Mouse (Mus musculus) bone marrow macrophage, adult 2 months (primary cell): ENCODE data around the gene Ccdc8. TPM values are rescaled to one million over a fixed set of nuclear protein-coding genes. Genes with fewer than 3 reads are reported as not detected.
"Not testable (repeated sequence)": the region's sequence is repeated elsewhere in the genome, so short reads cannot be mapped to it uniquely, and the experiment has no call there.

ENCODE experiments used
- H3K27ac ChIP-seq: 2 replicates; pipeline ENCODE4 v1.5.1; 2012; ENCODE audit warnings: low read depth, low read length; ENCODE audit not compliant: insufficient read depth
- H3K4me1 ChIP-seq: 2 replicates; pipeline ENCODE4 v1.6.1; 2012; ENCODE audit warnings: low read length; ENCODE audit not compliant: control insufficient read depth, insufficient read depth
- H3K4me3 ChIP-seq: 2 replicates; pipeline ENCODE4 v1.5.1; 2012; ENCODE audit warnings: mild to moderate bottlenecking, low read length, moderate library complexity; ENCODE audit not compliant: insufficient read depth
- CTCF ChIP-seq: IDR thresholded peaks from 2 replicates; pipeline ENCODE4 v1.5.1; 2012; ENCODE audit warnings: low read depth, mild to moderate bottlenecking, low read length, moderate library complexity
- POLR2A ChIP-seq: IDR thresholded peaks from 2 replicates; pipeline ENCODE4 v1.6.1; 2012; ENCODE audit warnings: mild to moderate bottlenecking, low read depth, low read length, borderline replicate concordance
- polyA plus RNA-seq: library from polyadenylated mRNA; stranded (reverse); fragments of >200 nt; gene quantifications from 2 replicates; pipeline ENCODE4 v1.2.4, GENCODE M21; 2012; ENCODE audit not compliant: missing spikeins, insufficient read depth, insufficient read length

Ccdc8 gene
- polyA plus RNA-seq, 1 experiment, result not detected

DNA sequence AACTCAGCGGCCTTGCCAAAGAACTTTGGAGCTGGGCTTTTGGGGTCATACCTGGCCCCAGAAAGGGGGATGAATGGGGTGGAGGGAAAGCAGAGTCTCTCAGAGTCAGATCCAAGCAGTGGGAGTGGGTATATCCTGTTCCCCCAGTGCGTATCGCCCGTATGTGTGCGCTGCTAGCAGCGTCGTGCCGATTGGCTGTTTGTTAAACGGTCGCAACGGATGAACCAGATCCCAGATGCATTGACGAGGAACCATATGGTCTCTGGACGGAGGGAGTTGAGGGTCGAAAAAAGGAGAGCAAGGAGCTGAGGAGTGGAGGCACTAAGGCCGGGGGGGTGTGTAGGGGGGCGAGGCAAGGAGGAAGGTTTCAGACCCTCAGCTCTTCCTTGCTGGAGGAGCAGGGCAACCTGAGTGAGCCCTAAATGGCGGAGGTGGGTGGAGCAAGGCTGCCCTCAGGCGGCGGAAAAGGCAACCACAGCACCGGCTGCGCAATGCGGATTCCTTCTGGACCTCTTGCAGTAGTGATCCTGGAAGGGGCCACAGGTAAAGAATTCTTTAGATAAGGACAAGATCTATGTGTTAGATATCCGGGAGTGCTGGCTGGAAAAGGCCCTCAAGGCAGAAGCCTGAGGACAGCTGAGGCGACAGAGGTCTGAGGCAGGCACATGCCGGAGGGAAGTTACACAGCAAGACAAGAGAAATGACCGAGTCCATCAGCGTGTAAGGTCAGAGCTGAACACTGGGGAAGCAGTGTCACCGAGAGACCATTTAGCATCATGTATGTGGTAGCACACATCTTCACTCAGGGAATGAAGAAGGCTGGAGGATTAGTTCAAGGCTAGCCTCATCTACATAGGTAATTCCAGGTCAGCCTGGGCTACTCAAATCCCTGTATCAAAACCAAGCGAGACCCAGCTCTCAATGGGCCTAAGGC, 42.3 kb upstream of the Ccdc8 start:
- H3K4me1 ChIP-seq, result no peaks in the 10 kb centered on the region
- no peak overlapping the region for H3K27ac ChIP-seq
- TF ChIP-seq CTCF (peak; percentile 93), POLR2A (no peak)
- peak overlapping the region; percentile 17; the same call in 1 of the 2 replicates for H3K4me3 ChIP-seq

DNA sequence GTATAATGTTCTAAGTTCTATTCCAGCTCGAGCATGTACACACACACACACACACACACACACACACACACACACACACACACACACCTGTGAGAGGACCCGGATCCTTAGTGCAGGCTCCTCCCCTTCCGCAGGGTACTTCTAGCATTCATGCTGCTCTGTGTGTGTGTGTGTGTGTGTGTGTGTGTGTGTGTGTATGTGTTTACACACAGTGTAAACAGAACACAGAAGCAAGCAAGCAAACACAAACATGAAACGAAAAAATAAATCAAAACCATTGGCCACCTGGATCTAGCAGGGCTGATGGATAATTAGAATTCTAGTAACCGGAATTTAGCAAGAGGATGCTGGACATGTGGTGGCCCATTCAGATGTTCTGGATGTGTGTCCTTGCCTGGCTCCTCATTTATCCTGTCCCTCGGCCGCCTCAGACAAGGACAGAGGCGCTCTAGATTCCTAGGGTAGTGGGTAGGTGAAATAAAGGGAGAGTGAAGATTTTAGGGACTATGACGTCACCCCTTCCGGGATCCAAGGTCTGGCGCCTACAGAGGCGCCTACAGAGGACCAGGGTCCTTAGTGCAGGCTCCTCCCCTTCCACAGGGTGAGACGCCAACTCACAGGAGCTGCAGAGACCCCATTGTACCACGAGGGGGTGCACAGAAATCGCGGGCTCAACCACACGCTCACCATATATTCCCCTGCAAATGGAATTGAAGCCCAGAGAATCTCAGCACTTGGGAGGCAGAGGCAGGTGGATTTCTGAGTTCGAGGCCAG, 41.5 kb upstream of the Ccdc8 start:
- Histone ChIP-seq H3K4me1 (no peaks in the 10 kb centered on the region), H3K27ac (no peak overlapping the region), H3K4me3 (no peak overlapping the region)
- TF ChIP-seq POLR2A, result no peak
- TF ChIP-seq CTCF, result peak; percentile 32; the same call in 1 of the 2 replicates

DNA sequence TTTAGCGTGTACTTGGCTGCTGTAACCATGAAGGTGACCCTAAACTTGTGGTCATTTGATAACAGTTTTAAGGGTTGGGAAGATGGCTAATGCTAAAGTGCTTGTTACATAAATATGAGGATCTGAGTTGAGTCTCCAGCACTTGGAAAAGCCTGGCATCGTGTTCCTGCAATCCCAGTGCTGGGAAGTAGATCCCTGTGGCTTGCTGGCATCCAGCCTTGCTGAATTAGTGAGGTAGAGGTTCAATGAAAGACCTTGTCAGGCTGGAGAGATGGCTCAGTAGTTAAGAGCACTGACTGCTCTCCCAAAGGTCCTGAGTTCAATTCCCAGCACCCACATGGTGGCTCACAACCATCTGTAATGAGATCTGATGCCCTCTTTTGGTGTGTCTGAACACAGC, 38.7 kb upstream of the Ccdc8 start:
- not testable (repeated sequence) for H3K4me1 ChIP-seq, H3K4me3 ChIP-seq, H3K27ac ChIP-seq

GRCm38 (mm10) chr7:16955712-16956111, 36.8 kb upstream of the Ccdc8 start:
- Histone ChIP-seq H3K4me3 (no peak overlapping the region), H3K4me1 (no peaks in the 10 kb centered on the region), H3K27ac (no peak overlapping the region)
- TF ChIP-seq POLR2A, result no peak
- no peak for TF ChIP-seq CTCF

GRCm38 (mm10) chr7:16956410-16957265, 35.9 kb upstream of the Ccdc8 start:
- no peaks in the 10 kb centered on the region for H3K4me1 ChIP-seq
- H3K4me3 ChIP-seq, result no peak overlapping the region
- H3K27ac ChIP-seq, result no peak overlapping the region
- TF ChIP-seq POLR2A (no peak), CTCF (no peak)

DNA sequence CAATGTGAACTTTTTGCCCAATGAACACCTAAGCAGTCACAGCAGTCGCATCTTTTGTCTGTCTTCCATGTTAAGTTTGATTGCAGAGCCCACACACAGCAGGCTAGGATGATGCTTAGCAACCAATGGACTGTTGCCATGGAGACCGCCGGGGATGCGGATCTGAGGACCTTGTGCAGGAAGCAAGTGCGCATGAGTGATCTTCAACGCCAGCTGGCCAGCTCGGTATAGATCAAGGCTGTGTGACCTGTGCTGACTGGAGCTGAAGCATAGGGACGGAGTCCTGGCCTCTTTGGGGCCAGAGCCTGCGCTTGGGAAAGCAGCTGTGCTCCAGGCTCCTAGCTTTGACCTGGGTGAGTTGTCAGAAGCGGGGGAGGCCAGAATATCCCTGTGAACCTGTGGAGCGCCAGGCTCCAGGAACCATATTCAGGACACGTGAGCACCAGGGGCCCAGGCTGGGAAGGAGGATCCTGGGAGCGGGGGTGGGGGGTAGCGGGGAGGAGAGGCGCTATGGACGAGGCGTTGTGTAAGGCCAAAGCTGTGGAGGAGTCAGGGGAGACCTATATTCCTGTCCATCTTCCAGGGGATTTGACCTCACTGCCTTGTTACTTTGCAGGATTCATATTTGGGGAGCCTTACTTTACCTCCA, 32.8 kb upstream of the Ccdc8 start, which contains the start of gene Pnmal1:
Gene Pnmal1, plus strand, starts transcription at position 141 of the 649 bp plus-strand sequence.
- Histone ChIP-seq H3K4me1 (no peaks in the 10 kb centered on the region), H3K4me3 (no peak within 1 kb of the TSS), H3K27ac (no peak within 1 kb of the TSS)
- no peak for TF ChIP-seq CTCF
- no peak for TF ChIP-seq POLR2A

GRCm38 (mm10) chr7:16961678-16962077, 30.8 kb upstream of the Ccdc8 start:
- H3K4me1 ChIP-seq, result no peaks in the 10 kb centered on the region
- no peak overlapping the region for H3K27ac ChIP-seq
- TF ChIP-seq CTCF (no peak), POLR2A (no peak)
- no peak overlapping the region for H3K4me3 ChIP-seq

GRCm38 (mm10) chr7:16968414-16968813, 24.1 kb upstream of the Ccdc8 start:
- TF ChIP-seq POLR2A (no peak), CTCF (no peak)
- Histone ChIP-seq H3K4me1 (peaks cover 4% of the 10 kb centered on the region; the same call in 1 of the 2 replicates), H3K27ac (no peak overlapping the region), H3K4me3 (no peak overlapping the region)

GRCm38 (mm10) chr7:16971160-16971559, 21.3 kb upstream of the Ccdc8 start:
- Histone ChIP-seq H3K4me1 (peaks cover 5% of the 10 kb centered on the region; the same call in 1 of the 2 replicates), H3K27ac (no peak overlapping the region), H3K4me3 (no peak overlapping the region)
- no peak for TF ChIP-seq POLR2A
- no peak for TF ChIP-seq CTCF
